Mouse (Mus musculus): ENCODE data around the gene Lnx2.

The Lnx2 gene

DNA sequence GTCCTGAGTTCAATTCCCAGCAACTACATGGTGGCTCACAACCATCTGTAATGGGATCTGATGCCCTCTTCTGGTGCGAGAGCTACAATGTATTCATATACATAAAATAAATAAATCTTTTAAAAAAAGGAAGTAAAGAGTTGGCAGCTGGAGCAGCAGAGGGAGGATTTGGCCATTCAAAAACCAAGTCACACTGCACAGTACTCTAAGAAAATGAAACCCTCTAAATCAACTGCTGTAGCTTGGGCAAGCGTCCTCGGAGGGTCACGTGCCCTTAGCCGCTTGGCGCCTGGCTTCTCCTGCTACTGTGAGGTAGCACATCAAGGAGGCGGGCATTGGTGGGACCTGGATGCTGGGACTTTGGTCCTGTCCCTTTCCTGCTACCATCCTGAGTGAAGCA, 61.2 kb downstream of the Lnx2 start:
- DNase-seq, result no peak

DNA sequence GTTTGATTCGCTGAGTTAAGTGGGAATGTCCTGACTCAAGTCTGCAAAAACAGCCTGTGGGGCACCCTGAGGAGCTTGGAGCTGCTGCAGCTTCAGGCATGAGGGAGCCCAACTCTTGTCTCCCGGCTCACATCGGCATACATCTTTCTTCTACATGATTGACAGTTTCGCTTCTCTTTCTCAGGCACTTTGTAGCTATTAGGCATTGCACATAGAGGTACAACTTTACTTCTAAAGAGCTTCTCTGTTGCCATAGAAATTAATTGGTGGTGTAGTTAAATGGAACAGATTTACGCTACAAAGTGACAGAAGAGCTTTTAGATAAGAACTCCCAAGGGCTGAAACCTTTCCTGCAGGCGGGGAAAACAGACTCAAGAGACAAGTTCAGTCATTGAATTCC, 62.5 kb downstream of the Lnx2 start:
- DNase-seq, result no peak

- DNase-seq, result no peak
Measured at GRCm38 (mm10) chr5:147011333-147011732, 65.1 kb downstream of the Lnx2 start.

- no peak for DNase-seq
Measured at GRCm38 (mm10) chr5:147003303-147003702, 73.1 kb downstream of the Lnx2 start.

DNA sequence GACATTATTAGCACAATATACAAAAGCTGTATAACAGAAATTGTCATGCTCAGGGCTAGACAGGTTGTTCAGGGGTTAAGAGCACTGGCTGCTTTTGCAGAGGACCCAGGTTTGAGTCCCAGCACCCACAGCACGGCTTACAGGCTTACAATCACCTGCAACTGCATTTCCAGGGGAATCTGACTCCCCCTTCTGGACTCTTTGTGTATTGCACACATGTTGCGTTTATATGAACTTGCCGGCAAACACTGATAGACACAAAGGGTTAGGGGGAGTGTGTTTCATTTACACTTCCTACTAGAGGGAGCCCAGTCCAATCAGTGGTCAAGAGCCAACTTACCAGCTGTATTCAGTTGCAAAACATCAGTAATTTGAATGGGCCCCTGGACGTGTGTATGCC, 75.1 kb downstream of the Lnx2 start:
- no peak for DNase-seq

GRCm38 (mm10) chr5:146998802-146999201, 77.6 kb downstream of the Lnx2 start:
- no peak for DNase-seq

GRCm38 (mm10) chr5:146996812-146997211, 79.6 kb downstream of the Lnx2 start:
- DNase-seq, result no peak

GRCm38 (mm10) chr5:146994973-146995372, 81.4 kb downstream of the Lnx2 start:
- DNase-seq, result no peak

DNA sequence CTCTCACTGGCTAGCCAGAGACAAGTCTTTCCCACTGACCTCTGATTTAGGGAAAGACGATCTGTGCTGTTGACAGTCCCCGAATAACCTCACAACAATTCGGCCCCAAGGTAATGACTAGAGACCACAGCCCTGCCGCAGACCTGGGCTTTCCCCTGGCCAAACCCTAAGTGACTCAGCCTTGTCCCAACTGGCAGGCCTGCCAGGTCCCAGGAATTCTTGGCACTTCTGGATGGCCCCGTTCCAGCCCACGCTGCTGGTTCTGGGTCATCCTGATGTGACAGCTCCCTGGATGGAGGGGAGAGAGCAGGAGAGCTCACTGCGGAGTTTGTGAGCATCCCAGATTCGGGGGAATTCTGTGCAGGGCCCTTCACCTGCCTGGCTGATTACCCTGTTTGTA, 82.9 kb downstream of the Lnx2 start:
- no peak for DNase-seq

DNA sequence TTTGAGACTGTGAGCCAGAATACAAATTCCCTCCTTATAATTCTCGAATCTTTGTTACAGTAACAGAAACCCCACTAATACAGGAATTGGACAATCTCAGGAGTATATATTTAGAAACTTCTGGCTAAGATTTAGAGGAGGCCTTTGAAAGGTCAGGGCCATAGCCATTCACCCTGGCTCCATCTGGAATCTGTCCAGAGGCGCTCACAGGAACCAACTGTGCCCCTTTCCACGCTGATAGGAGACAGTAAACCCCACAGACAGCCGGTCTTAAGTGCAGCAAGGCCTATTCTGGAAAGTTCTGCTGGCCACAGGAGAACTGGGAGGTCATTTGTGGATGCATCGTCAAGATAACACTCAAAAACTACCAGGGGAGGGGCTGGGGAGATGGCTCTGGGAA, 87.3 kb downstream of the Lnx2 start:
- DNase-seq, result no peak

- no peak for DNase-seq
Measured at GRCm38 (mm10) chr5:146987588-146987987, 88.8 kb downstream of the Lnx2 start.

DNA sequence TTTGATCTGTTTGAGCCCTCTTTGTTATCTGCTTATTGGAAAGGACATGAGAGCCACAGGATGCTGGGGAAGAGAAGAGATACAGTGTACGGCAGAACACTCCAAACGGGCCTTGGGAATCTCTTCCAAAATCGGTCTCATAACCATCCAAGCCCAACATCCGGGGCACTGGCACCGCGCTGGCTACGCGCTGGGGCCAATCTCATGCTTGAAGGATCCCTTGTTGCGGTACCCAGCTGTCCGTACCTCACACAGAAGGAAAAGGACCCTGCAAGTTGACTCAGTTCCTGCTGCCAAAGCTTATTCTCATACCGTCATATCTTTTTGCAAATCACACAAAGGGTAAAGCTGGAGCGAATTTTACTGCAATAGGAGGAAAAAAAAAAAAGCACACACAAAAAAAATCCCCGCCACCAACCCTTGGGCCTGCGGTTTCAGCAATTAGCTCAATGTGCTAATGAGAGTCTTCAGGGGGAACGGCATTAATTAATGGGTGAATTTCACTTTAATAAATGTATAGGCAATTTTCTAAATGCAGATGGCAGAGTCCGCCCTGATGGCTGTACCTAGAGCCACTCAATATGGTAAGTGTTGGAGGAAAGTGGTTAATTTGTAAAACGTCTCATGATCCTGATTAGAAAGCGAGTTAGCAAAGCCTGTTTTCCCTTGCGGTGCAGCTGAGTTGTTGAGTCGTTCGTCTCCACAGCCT, 90.5 kb downstream of the Lnx2 start:
- no peak for DNase-seq

DNA sequence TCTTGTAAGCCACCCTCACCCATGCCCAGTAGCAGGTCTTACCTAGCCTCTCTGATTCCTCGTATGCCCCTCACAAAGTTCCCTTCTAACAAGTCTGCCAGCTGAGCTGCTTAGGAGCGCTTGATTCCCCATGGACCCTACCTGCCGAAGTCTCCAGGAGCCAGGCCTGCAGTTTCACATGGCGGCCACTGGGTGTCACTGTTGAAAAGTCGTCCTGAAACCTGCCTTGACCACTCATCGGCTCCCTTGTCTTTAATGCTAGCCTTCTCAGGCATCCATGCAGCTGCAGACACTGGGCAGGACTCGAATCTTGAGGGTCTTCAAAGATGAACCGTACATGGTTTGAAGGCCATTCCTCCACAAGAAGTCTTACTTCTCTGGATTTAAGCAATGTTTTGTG, 93.2 kb downstream of the Lnx2 start:
- peak; percentile 57 for DNase-seq

DNA sequence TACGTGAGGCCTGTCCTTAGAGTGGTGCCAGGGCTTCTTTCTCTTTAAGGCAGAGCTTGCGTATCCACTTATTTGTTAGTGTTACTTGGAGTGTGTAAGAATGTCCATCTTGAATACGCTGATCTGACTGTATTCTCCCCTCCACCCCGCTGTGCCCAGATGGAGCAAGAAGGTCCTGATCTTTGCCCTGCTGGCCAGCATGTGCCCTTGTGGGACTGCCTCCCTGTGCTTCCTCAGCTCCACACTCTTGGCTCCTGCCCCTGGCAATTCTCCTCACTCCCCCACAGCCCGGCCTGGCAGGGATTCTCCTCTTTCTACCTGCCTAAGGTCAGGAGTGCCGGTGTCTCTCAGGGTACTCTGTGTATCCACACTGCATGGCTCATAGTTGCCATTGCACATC, 95.0 kb downstream of the Lnx2 start:
- no peak for DNase-seq

DNA sequence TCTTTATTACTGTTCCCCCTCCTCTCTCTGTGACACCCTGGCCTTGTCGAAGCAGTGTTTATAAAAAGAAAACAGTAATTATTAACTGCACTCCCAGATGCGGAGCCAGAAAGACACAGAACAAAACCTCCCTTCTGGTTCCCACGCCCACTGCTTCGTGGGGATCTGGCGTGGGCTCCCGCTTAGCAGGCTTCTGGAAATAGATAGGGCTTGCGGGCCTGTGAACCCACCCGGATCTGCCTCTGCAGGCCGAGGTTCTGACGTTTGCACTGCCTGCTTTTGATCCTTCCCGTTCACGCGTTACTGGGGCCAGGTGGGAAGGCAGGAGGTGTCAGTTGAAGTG, 101.6 kb downstream of the Lnx2 start:
- no peak for DNase-seq

GRCm38 (mm10) chr5:146973858-146974780, 102.3 kb downstream of the Lnx2 start:
- DNase-seq, result no peak

GRCm38 (mm10) chr5:146973353-146973752, 103.0 kb downstream of the Lnx2 start:
- no peak for DNase-seq

- no peak for DNase-seq
Measured at GRCm38 (mm10) chr5:146971776-146972561, 104.4 kb downstream of the Lnx2 start.

DNA sequence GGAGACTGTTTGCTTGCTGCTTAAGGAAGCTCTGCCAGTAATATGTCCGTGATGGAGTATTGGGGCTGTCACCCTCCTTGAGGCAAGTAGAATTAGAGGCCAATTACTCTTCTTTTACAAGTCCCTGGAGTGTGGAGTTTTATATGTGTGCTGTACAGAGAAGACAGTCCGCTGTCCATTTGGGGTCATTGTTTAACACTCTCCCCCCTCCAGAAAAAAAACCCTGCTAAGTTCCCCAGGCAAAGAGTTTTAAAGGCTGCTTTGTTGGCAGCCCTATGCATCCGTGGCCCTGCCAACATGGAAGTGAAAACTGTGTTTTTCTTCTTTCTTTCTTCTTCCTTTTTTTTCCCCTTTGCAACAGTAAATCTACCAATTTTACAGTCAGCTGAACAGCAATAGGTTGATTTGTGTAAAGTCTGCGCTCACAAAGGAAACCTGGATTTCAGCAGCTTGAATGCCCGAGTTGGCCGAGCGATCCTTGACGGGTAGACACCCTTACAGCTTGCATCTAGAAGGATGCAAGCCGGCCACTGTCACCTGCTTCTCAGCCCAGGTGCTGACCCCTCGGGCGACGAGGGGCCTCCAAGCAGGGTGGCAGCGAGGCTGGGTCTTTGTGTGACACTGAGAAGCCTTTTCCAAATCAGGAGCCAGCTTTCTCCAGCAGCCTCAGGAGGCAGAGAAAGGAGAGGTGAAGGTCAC, 107.5 kb downstream of the Lnx2 start:
- DNase-seq, result no peak
